Mouse (Mus musculus) skeletal muscle tissue, adult 2 months (tissue): ENCODE measurements around the gene Neurl1a.

ENCODE experiments used
- DNase-seq: peaks from one replicate; pipeline ENCODE4 v3.0.0-alpha.2; 2012; ENCODE audit warnings: low read depth, low spot score

Neurl1a gene

GRCm38 (mm10) chr19:47167617-47168214, 10.9 kb upstream of the Neurl1a start:
- no peak for DNase-seq

DNA sequence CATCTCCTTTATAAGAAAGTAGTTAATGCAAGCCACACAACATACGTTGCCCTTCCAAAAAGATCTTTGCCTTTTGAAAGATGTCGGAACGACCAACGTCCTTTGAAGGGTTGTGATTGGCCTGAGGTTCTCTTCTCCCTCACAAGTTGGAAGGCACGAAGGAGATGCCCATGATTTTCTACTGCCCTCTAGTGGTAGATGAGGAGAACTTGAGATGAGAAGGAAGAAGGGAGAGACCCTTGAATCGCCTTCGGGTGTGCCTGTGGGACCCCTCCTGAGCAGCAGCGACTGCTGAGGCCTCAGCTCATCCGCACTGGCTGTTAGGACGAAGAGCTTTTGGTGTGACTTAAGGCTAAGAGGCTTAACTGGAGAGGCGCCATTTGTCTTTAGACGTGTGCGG, 10.4 kb upstream of the Neurl1a start:
- DNase-seq = peak; percentile 59

DNA sequence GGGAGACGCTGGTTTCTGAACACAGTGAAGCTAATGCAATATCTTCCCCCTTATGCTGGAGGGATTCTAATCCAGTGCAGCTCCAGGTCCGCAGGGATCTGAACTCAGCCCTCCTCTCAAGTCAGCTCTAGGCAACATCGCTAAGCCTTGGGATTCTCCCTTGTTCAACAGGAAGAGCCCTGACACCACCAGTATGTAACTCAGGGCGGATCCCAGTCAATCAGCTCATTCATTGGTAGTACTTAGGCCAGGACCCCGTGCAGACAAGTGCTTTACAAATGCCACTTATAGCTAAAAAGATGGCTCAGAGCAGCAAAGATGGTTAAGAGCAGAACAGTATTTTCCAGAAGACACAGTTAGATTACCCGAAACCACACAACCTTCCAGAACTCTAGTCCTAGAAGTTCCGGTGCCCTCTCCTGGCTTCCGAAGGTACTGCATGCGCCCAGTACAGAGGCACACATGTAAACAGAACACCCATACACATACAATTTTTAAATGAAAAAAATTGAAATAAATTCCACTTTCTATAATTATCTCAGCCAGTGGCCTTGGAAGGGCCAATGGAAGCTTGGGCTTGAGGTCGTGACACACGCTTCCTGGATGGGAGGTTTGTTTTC, 9.7 kb upstream of the Neurl1a start:
- DNase-seq = peak; percentile 54

GRCm38 (mm10) chr19:47174515-47174914, 4.1 kb upstream of the Neurl1a start:
- DNase-seq = peak; percentile 25

GRCm38 (mm10) chr19:47175472-47175871, 3.1 kb upstream of the Neurl1a start:
- no peak for DNase-seq

- DNase-seq = no peak
These were observed 1.6 kb upstream of the Neurl1a start for GRCm38 (mm10) chr19:47176916-47177505.

GRCm38 (mm10) chr19:47178001-47178400, 619 bp upstream of the Neurl1a start:
- DNase-seq = peak; percentile 23

GRCm38 (mm10) chr19:47179272-47179809, 721 bp downstream of the Neurl1a start:
- no peak for DNase-seq

- DNase-seq = no peak
These were observed 1.4 kb downstream of the Neurl1a start for GRCm38 (mm10) chr19:47180011-47180410.

- DNase-seq = no peak
These were observed 5.6 kb downstream of the Neurl1a start for GRCm38 (mm10) chr19:47184221-47184620.

- DNase-seq = no peak
These were observed 6.1 kb downstream of the Neurl1a start for GRCm38 (mm10) chr19:47184736-47185135.

- DNase-seq = no peak
These were observed 8.1 kb downstream of the Neurl1a start for GRCm38 (mm10) chr19:47186514-47187275.

DNA sequence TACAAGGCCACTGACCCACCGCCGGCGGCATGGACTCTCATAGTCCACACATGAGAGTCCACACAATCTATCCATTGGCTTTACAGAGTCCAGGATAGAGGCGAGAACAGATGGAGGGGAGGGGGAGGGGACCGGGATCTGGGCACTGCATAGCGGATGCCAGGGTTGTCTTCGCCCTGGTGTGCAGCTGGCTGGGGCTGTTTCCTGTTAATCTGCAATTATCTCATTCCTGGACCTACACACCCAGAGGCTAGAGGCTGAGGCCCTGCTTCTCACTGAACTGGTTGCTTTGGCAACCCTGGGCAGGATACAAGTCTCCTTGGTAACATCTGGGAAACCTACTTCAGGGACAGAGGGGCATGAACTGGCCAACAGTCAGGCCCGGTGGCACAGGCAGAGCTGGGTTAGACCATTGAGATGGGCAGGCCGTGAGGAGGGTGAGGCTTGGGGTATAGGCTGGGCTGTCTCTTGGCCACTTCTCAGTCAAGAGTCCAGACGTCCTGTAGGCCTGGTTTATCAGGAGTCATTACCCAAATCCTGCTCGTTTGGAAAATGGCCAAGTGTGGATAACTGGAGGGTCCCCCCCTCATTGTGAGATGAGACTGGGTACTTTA, 10.0 kb downstream of the Neurl1a start:
- DNase-seq = no peak

GRCm38 (mm10) chr19:47192158-47192557, 13.5 kb downstream of the Neurl1a start:
- no peak for DNase-seq

DNA sequence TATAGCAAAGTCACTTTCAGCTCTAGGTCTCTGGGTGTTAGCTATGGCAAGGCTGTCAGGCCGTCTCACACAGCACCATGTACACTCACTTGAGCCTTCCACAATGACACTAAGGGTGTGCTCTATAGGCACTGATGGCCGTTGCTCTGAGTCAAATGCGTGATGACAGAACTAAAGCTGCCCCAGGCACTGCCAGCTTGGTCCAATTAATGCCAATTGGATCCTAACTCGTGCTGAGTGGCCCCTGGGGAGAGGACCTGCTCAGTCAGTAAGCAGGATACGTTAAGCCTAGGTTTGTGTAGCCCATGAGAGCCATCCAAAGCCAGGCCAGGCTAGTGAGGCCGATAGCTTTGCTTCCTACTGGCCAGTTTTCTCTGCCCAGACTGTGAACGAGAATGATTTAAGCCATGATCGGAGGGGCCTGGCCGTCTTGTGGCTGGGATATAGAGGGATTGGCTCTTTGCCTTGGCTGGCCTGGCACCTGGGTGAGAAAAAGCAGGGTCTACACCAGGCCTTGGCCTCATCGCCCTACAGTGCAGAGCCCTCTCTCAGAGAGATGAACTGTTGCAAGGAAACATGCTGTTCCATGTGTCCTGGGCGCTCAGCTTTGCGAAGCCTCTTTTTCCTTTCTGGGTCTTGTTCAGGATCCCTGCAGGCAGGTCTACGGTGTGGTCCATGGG, 20.2 kb downstream of the Neurl1a start:
- no peak for DNase-seq

GRCm38 (mm10) chr19:47201972-47202371, 23.4 kb downstream of the Neurl1a start:
- no peak for DNase-seq

- no peak for DNase-seq
These were observed 23.8 kb downstream of the Neurl1a start for GRCm38 (mm10) chr19:47202429-47202828.

GRCm38 (mm10) chr19:47203042-47203441, 24.4 kb downstream of the Neurl1a start:
- DNase-seq = no peak

- no peak for DNase-seq
These were observed 26.0 kb downstream of the Neurl1a start for GRCm38 (mm10) chr19:47204653-47205052.

DNA sequence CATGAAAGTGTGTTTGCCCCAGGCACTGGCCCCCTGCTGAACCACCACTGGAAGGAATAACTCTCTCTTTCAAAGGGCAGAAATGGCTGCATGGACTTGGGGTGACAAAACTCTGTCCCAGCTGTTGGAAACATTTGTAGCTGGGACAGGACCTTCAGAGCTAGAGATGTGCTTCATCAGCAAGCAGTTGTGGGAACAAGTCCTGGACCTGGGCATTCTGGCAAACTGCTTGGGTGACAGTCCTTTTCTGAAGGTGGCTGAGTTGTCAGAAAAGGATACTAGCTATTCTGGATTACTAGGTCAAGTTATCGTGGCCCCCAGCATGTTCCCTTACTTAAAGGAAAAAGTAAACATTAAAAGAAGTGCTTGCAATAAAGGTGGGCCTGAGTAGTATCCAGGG, 27.5 kb downstream of the Neurl1a start:
- peak; percentile 55 for DNase-seq

GRCm38 (mm10) chr19:47210432-47210831, 31.8 kb downstream of the Neurl1a start:
- DNase-seq = no peak
